Mouse (Mus musculus) lung, adult 2 months (tissue): ENCODE measurements around the gene H2-T22.

Experiments used
- CTCF ChIP-seq: fragments of 200-500 bp; IDR thresholded peaks from 2 replicates; pipeline ENCODE4 v1.5.1; 2011; ENCODE audit warnings: mild to moderate bottlenecking, low read length, control low read depth; ENCODE audit not compliant: insufficient read depth
- POLR2A ChIP-seq: fragments of 200-500 bp; IDR thresholded peaks from 2 replicates; pipeline ENCODE4 v1.6.1; 2011; ENCODE audit warnings: low read depth, mild to moderate bottlenecking, control low read depth, low read length, borderline replicate concordance; ENCODE audit errors: extremely low read depth

DNA sequence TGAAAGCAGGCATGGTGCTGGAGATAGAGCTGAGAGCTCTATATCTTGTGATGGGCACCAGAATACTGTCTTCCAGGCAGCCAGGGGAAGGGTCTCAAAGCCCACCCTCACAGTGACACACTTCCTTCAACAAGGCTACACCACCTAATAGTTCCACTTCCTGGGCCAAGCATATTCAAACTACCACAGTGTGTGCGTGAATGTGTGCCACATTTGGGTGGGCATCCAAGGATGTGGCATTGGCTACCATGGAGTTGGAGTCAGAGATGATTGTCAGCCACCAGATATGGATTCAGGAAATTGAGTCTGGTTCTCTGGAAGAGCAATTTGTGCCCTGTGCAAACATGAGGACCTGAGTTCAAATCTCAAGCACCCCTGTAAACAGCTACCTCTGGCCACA, 21.2 kb downstream of the H2-T22 start:
- TF ChIP-seq CTCF (no peak), POLR2A (no peak)
